Mouse (Mus musculus) C2C12 (cell line): ENCODE data around the gene Baz1a. TPM values are rescaled to one million over a fixed set of nuclear protein-coding genes. Genes with fewer than 3 reads are reported as not detected.
"Not testable (repeated sequence)": the region's sequence is repeated elsewhere in the genome, so short reads cannot be mapped to it uniquely, and the experiment has no call there.

Experiments used
- H3K27me3 ChIP-seq: one replicate; pipeline ENCODE4 v1.6.1; 2011; ENCODE audit not compliant: control insufficient read depth, insufficient read depth, insufficient read length
- H3K36me3 ChIP-seq: one replicate; pipeline ENCODE4 v1.6.1; 2011; ENCODE audit not compliant: control insufficient read depth, insufficient read depth
- H3K4me3 ChIP-seq: one replicate; pipeline ENCODE4 v1.5.1; 2011; ENCODE audit warnings: mild to moderate bottlenecking, control low read depth; ENCODE audit not compliant: poor library complexity, insufficient read depth, severe bottlenecking
- H3K79me2 ChIP-seq: one replicate; pipeline ENCODE4 v1.6.1; 2011; ENCODE audit not compliant: control insufficient read depth, insufficient read depth
- H3K79me3 ChIP-seq: one replicate; pipeline ENCODE4 v1.6.1; 2011; ENCODE audit warnings: low read depth, control low read depth
- H3ac ChIP-seq: one replicate; pipeline ENCODE3; 2011; ENCODE audit warnings: low read depth; ENCODE audit not compliant: control insufficient read depth, insufficient read length
- CEBPB ChIP-seq: IDR thresholded peaks from one replicate; pipeline ENCODE4 v1.6.1; 2011; ENCODE audit warnings: low read depth, mild to moderate bottlenecking, control low read depth, moderate library complexity
- CTCF ChIP-seq: IDR thresholded peaks from one replicate; pipeline ENCODE4 v1.5.1; 2011; ENCODE audit not compliant: control insufficient read depth, insufficient read depth, insufficient read length
- FOSL1 ChIP-seq: IDR thresholded peaks from one replicate; pipeline ENCODE4 v1.8.0; 2011; ENCODE audit warnings: mild to moderate bottlenecking, low read length; ENCODE audit not compliant: poor library complexity, insufficient read depth, severe bottlenecking
- MAX ChIP-seq: IDR thresholded peaks from one replicate; pipeline ENCODE4 v1.6.1; 2011; ENCODE audit warnings: mild to moderate bottlenecking, control low read depth
- MYOD1 ChIP-seq: IDR thresholded peaks from one replicate; pipeline ENCODE4 v1.6.1; 2011; ENCODE audit warnings: low read depth; ENCODE audit not compliant: control insufficient read depth, insufficient read length
- MYOG ChIP-seq: IDR thresholded peaks from one replicate; pipeline ENCODE4 v1.6.1; 2011; ENCODE audit not compliant: control insufficient read depth, insufficient read length; ENCODE audit errors: extremely low read depth
- USF1 ChIP-seq: IDR thresholded peaks from one replicate; pipeline ENCODE4 v1.6.1; 2011; ENCODE audit warnings: low read depth, mild to moderate bottlenecking, control low read depth, moderate library complexity
- polyA plus RNA-seq: library from polyadenylated mRNA; unstranded; fragments of >200 nt; fragmentation: generic; extraction: Trizol; gene quantifications from one replicate; pipeline ENCODE4 v1.2.1, GENCODE M21; 2012; ENCODE audit warnings: missing spikeins

The Baz1a gene
- polyA plus RNA-seq, 1 experiment = 11.3 TPM

DNA sequence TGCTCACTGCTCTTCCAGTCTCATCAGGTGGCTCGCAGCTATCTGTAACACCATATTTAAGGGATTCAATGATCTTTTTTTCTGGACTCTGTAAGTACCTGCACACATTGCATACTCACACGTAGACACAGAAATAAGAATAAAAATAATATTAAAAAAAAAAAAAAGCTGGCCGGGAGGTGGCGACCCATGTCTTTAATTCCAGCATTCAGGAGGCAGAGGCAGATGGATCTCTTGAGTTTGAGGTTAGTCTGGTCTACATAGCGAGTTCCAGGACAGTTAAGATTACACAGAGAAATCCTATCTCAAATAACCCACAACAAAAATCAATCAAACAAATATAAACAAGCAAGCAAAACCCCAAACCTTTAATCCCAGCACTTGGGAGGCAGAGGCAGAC is 10.3 kb downstream of the Baz1a start:
- H3K79me2 ChIP-seq = no peaks in the 10 kb centered on the region
- no peaks in the 10 kb centered on the region for H3K27me3 ChIP-seq
- H3K4me3 ChIP-seq = no peak overlapping the region
- H3K36me3 ChIP-seq = no peaks in the 10 kb centered on the region
- TF ChIP-seq USF1 (no peak), MAX (no peak), MYOD1 (no peak), CTCF (no peak), FOSL1 (no peak), CEBPB (no peak), MYOG (no peak)
- H3ac ChIP-seq = no peak overlapping the region
- no peaks in the 10 kb centered on the region for H3K79me3 ChIP-seq

DNA sequence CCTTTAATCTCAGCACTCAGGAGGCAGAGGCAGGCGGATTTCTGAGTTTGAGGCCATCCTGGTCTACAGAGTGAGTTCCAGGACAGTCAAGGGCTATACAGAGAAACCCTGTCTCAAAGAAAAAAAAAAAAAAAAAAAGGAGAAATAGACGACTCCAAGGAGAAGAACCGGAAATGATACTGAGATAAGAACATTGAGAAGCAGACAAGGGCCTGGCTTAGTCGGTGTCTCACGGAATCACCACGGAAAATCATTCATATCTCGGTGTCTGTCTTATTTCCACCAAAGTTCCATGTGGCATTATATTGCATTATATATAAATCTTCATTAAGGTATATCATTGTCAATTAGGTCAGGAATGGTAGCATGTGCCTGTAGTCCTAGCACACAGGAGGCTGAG is 11.6 kb downstream of the Baz1a start:
- not testable (repeated sequence) for H3K27me3 ChIP-seq, H3K36me3 ChIP-seq, H3K4me3 ChIP-seq, H3K79me2 ChIP-seq, H3K79me3 ChIP-seq, H3ac ChIP-seq

DNA sequence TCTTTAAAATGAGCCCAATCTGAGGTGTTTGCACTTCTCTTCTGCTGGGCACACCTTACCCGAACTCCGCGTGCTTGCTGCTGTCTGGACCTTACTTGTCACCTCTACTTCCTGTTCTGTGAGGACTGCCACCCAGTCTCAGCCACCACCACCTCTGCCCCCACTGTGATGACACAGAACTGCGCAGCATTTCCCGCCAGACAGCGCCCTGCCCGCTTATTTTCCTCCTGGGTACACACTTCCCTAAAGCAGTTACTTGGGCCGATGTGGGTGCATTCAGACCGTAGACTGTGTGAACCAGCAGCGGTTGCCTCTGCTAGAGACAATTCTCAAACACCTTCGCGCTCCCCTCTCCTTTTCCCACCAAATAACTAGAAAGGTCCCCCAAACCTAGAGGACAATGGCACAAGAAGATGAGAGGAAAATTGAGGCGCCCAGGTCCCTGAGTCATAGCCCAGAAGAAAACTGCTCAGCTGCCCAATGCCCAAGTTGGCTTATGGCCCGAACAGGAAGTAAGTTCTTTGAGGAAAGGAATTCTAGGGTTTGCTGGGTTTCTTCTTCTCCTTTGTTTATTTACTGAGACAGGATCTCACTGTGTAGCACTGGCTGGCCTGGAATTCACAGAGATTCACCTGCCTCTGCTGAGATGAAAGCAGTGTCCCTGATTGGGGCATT is 15.0 kb downstream of the Baz1a start:
- no peak for TF ChIP-seq USF1
- no peak for TF ChIP-seq CTCF
- TF ChIP-seq CEBPB = no peak
- TF ChIP-seq MAX = no peak
- TF ChIP-seq FOSL1 = no peak
- no peak for TF ChIP-seq MYOG
- TF ChIP-seq MYOD1 = no peak
- Histone ChIP-seq H3K79me2 (no peaks in the 10 kb centered on the region), H3K27me3 (no peaks in the 10 kb centered on the region), H3K79me3 (no peaks in the 10 kb centered on the region), H3ac (no peak overlapping the region), H3K36me3 (no peaks in the 10 kb centered on the region), H3K4me3 (no peak overlapping the region)

DNA sequence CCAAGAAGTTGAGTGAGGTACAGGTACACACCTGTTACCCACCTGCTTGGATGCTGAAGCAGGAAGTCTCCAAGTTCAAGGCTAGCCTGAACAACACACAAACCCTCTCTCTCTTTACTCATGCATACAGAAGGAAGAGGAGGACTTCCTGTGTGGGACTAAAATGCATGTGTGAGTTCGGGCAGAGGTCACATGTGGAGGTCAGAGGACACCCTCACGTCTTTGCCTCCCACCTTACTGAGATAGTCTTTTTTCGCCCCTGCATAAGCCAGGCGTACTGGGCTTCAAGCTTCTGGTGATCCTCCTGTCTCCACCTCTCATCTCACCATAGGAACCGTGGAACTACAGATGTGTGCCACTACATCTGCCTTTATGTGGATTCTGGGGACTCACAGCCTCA is 15.7 kb downstream of the Baz1a start:
- Histone ChIP-seq H3K36me3 (no peaks in the 10 kb centered on the region), H3ac (no peak overlapping the region), H3K79me2 (no peaks in the 10 kb centered on the region), H3K79me3 (no peaks in the 10 kb centered on the region), H3K27me3 (no peaks in the 10 kb centered on the region), H3K4me3 (no peak overlapping the region)
- TF ChIP-seq FOSL1 = no peak
- TF ChIP-seq MAX = no peak
- no peak for TF ChIP-seq MYOG
- TF ChIP-seq MYOD1 = no peak
- TF ChIP-seq USF1 = no peak
- TF ChIP-seq CEBPB = no peak
- no peak for TF ChIP-seq CTCF

DNA sequence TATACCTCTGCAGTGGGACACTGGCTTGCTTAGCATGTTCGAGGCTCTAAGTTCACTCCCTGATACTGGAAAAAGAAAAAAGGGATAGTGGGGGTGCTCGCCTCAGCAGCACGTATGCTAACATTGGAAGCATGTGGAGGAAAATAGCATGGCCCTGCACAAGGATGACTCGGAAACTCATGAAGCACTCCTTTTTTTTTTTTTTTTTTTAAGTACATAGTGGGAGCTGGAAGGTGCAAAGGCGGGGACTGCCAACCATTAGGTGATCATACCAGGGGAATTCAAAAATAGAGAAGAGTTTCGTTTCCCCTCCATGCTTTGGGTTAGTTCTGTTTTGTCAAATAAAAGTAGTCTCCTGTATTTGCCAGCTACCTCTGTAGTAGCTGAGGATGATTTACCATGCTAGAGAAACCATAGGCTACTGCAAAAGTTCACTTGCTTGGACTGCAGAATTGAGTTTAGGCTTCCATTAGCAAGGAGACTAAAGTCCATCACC is 17.1 kb downstream of the Baz1a start:
- no peaks in the 10 kb centered on the region for H3K36me3 ChIP-seq
- no peaks in the 10 kb centered on the region for H3K79me3 ChIP-seq
- TF ChIP-seq CTCF (no peak), FOSL1 (no peak)
- no peaks in the 10 kb centered on the region for H3K27me3 ChIP-seq
- no peak overlapping the region for H3ac ChIP-seq
- no peak overlapping the region for H3K4me3 ChIP-seq
- no peaks in the 10 kb centered on the region for H3K79me2 ChIP-seq

DNA sequence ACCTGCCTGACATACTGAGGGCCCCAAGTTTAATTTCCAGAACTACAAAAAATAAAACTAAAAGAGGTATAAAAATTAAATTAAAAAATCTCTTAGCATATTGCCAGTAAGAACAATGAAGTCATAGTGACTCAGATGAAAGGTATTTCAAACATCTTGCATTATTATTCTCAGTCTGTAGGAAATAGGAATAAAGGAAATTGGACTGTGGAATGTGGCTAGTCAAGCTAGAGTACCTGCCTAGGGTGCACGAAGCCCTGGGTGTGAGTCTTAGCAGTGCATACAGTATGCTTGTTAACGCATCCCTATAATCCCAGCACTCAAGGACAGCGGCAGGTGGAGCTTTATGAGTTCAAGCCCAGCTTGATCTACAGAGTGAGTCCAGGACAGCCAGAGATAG is 18.2 kb downstream of the Baz1a start:
- Histone ChIP-seq H3K79me3 (no peaks in the 10 kb centered on the region), H3K36me3 (no peaks in the 10 kb centered on the region), H3K27me3 (no peaks in the 10 kb centered on the region), H3K79me2 (no peaks in the 10 kb centered on the region), H3K4me3 (no peak overlapping the region), H3ac (no peak overlapping the region)
- TF ChIP-seq MAX (no peak), MYOD1 (no peak), CTCF (no peak), USF1 (no peak), CEBPB (no peak), FOSL1 (no peak), MYOG (no peak)
